Mouse (Mus musculus): ENCODE measurements around the gene Gstt2.

DNA sequence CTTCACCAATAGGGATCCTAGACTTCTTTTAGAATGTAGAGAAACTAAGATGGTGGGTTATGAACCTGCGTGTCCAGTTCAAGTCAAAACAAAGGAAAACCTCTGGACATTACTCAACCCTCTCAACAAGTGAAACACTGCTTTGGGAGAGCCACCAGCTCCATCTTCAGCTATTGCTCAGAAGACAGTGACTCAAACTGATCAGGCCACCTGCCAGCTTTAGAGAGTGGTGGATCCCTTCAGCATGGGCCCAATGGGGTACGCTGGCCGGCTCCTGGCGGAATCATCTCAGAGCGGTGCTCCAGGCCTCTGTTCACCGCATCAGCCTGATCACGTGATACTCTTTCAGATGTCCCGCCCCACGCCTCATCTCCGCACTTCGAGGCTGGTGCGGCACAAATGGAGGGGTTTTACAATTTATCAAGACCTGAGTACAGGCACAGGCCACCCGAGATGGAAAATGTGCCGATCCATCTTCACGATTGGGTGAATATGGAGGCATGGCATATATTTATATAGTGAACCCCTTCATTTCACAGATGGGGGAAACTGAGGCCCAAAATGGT, 18.3 kb upstream of the Gstt2 start:
- no peak for TF ChIP-seq CTCF (conservative IDR thresholded peaks at IDR 0.05; ENCODE audit: low read length)
- TF ChIP-seq POU5F1 (IDR thresholded peaks at IDR 0.05; ENCODE audit: borderline replicate concordance, low read length): no peak
